Mouse (Mus musculus) lung, postnatal 10 days (tissue): Measurements from ENCODE around the gene Tmem256.

Experiments
- DNase-seq: peaks from one replicate; pipeline ENCODE4 v3.0.0; 2021

The Tmem256 gene

GRCm38 (mm10) chr11:69837952-69838713 is at the start of gene Tmem256:
TSS of gene Tmem256 (plus strand) at chr11:69838514.
- peak; percentile 98 for DNase-seq

GRCm38 (mm10) chr11:69789431-69789830 is 48.9 kb upstream of the Tmem256 start:
- DNase-seq: no peak

- no peak for DNase-seq
These were observed 46.9 kb upstream of the Tmem256 start for GRCm38 (mm10) chr11:69791420-69791819.

- no peak for DNase-seq
These were observed 44.9 kb upstream of the Tmem256 start for GRCm38 (mm10) chr11:69793429-69793828.

- DNase-seq: peak; percentile 98
These were observed 42.9 kb upstream of the Tmem256 start, which contains the start of gene Chrnb1 for GRCm38 (mm10) chr11:69795168-69795982. TSS of gene Chrnb1 (minus strand) at chr11:69795943.

GRCm38 (mm10) chr11:69795983-69796435 is 42.3 kb upstream of the Tmem256 start:
- no peak for DNase-seq

- no peak for DNase-seq
These were observed 40.4 kb upstream of the Tmem256 start for GRCm38 (mm10) chr11:69797924-69798323.

- peak; percentile 45 for DNase-seq
These were observed 38.7 kb upstream of the Tmem256 start for GRCm38 (mm10) chr11:69799394-69800137.

- peak; percentile 40 for DNase-seq
These were observed 38.2 kb upstream of the Tmem256 start for GRCm38 (mm10) chr11:69800138-69800391.

GRCm38 (mm10) chr11:69800392-69801197 is 37.7 kb upstream of the Tmem256 start:
- peak; percentile 77 for DNase-seq

- no peak for DNase-seq
These were observed 36.8 kb upstream of the Tmem256 start, which contains the start of gene Fgf11 for GRCm38 (mm10) chr11:69801379-69801977. TSS of gene Fgf11 (minus strand) at chr11:69801857.

- peak; percentile 93 for DNase-seq
These were observed 35.6 kb upstream of the Tmem256 start for GRCm38 (mm10) chr11:69802648-69803105.

- DNase-seq: no peak
These were observed 35.0 kb upstream of the Tmem256 start for GRCm38 (mm10) chr11:69803328-69803727.

- DNase-seq: peak; percentile 85
These were observed 34.3 kb upstream of the Tmem256 start for GRCm38 (mm10) chr11:69803786-69804651.

GRCm38 (mm10) chr11:69804652-69804940 is 33.7 kb upstream of the Tmem256 start:
- peak; percentile 58 for DNase-seq

- peak; percentile 76 for DNase-seq
These were observed 33.1 kb upstream of the Tmem256 start, which contains the start of gene Tmem102 for GRCm38 (mm10) chr11:69804972-69805909. TSS of gene Tmem102 (minus strand) at chr11:69805624.

GRCm38 (mm10) chr11:69806378-69806777 is 31.9 kb upstream of the Tmem256 start:
- no peak for DNase-seq

GRCm38 (mm10) chr11:69807641-69808040 is 30.7 kb upstream of the Tmem256 start:
- DNase-seq: no peak

GRCm38 (mm10) chr11:69810280-69810679 is 28.0 kb upstream of the Tmem256 start:
- DNase-seq: no peak

GRCm38 (mm10) chr11:69815155-69815554 is 23.2 kb upstream of the Tmem256 start, which contains the start of gene Gm39566:
TSS of gene Gm39566 (minus strand) at chr11:69815298.
- DNase-seq: no peak
